ENCODE assay signal across 10 mouse cellular contexts in genomic region chr2:153495818-153496217, GRCm38 (mm10). TPM values are rescaled to one million over a fixed set of nuclear protein-coding genes. Genes with fewer than 3 reads are reported as not detected.
A peak's percentile ranks its signal among the peaks of the same experiment; 100 is the strongest.
DNase-seq lines count a peak whose midpoint lies in the region; ATAC-seq lines count a peak whose summit lies in the region.
"Had no signal": no experiment of that assay in that cellular context is flagged by ENCODE, and none has a peak within 500 bp of the region (broad histone marks: within the 10 kb centered on the region; RNA-seq: fewer than 3 reads in every experiment).

No protein-coding gene starts in this region.

- peak overlapping the region; percentile 98 for H3K4me2 ChIP-seq in liver, embryonic 13.5 days
- H3K4me2 ChIP-seq: neural tube, embryonic 12.5 days had no signal

- peak overlapping the region; percentile 99 for H3K27ac ChIP-seq in liver, embryonic 13.5 days

- peak overlapping the region; percentile 15; the same call in 1 of the 2 replicates for H3K4me3 ChIP-seq in liver, embryonic 13.5 days (replicated peaks)
- H3K4me3 ChIP-seq: neural tube, embryonic 12.5 days had no signal

- peak; percentile 82 for ATAC-seq in liver, embryonic 13.5 days (ENCODE audit: low read depth)

- peak overlapping the region; percentile 72 for H3K9ac ChIP-seq in liver, embryonic 13.5 days

- H3K4me1 ChIP-seq in liver, embryonic 13.5 days (replicated peaks): peaks cover 94% of the 10 kb centered on the region

- 13% methylated on average over 4 of the region's 4 CpGs for WGBS in liver, embryonic 13.5 days (ENCODE audit: insufficient replicate concordance)

- DNase-seq in cerebellum, adult 9-10 months: peak; percentile 56
- no peak for DNase-seq in cerebellum, postnatal 4 days (ENCODE audit: low spot score in 2 of 2)
- DNase-seq in spleen, postnatal 36 days (ENCODE audit: low spot score in 2 of 2): peak; percentile 47 to 57
- DNase-seq in spleen, postnatal 14 days (ENCODE audit: low spot score in 2 of 2): no peak
- DNase-seq in liver, embryonic 13.5 days: no peak
- DNase-seq in urinary bladder, postnatal 25 days (ENCODE audit: low spot score): peak; percentile 61
- no peak for DNase-seq in testis, postnatal 14 days (ENCODE audit: low spot score)
- DNase-seq in gastrocnemius, adult 8-10 months (ENCODE audit: low spot score in 2 of 2): no peak

- H3K36me3 ChIP-seq in liver, embryonic 13.5 days: no peaks in the 10 kb centered on the region
- H3K36me3 ChIP-seq: neural tube, embryonic 12.5 days had no signal

- H3K27me3 ChIP-seq in liver, embryonic 13.5 days: no peaks in the 10 kb centered on the region

- no peaks in the 10 kb centered on the region for H3K9me3 ChIP-seq in liver, embryonic 13.5 days (replicated peaks)
- H3K9me3 ChIP-seq: neural tube, embryonic 12.5 days had no signal

RNA-seq across cellular contexts. Expression of gene 4930404H24Rik, which starts 3.2 kb away (rescaled TPM):
- not detected in 2 replicates for polyA plus RNA-seq in liver, embryonic 13.5 days (2015; fragmentation: Nextera tagmentation; extraction: Ambion mirVana)
- total RNA-seq in gastrocnemius, adult 8-10 months (2022): not detected
- polyA plus RNA-seq: limb, embryonic 11.5 days; neural tube, embryonic 12.5 days had no signal

RNA-seq across cellular contexts. Expression of gene Nol4l, which starts 34.0 kb away (rescaled TPM):
- 5.3 and 5.4 TPM in 2 replicates for polyA plus RNA-seq in liver, embryonic 13.5 days (2015; fragmentation: Nextera tagmentation; extraction: Ambion mirVana)
- total RNA-seq in gastrocnemius, adult 8-10 months (2022): under 1 TPM; 0.29 to 0.94 (median 0.41) TPM

Comparison
In these comparisons a context has a peak if more than half of its experiments do, and no peak if none do; other contexts are left out.
1. DNase-seq: peak in cerebellum, adult 9-10 months (single experiment), spleen, postnatal 36 days (2 of 2) and urinary bladder, postnatal 25 days (single experiment); none in cerebellum, postnatal 4 days (0 of 2), spleen, postnatal 14 days (0 of 2), liver, embryonic 13.5 days (single experiment), testis, postnatal 14 days (single experiment) and gastrocnemius, adult 8-10 months (0 of 2).